Mouse (Mus musculus) liver, embryonic 14.5 days (tissue): ENCODE data around the gene Kif1a.

Experiments used
- CTCF ChIP-seq: IDR thresholded peaks from 2 replicates; pipeline ENCODE4 v1.5.1; 2016; ENCODE audit warnings: antibody characterized with exemption, low read depth, control low read depth
- EP300 ChIP-seq: IDR thresholded peaks from 2 replicates; pipeline ENCODE4 v1.6.1; 2016; ENCODE audit warnings: antibody characterized with exemption, low read depth

GRCm38 (mm10) chr1:93031199-93031598 lies 70.6 kb downstream of the Kif1a start:
- TF ChIP-seq CTCF (no peak), EP300 (no peak)
